8 mouse cellular contexts compared by ENCODE assay signal in the genomic region with DNA sequence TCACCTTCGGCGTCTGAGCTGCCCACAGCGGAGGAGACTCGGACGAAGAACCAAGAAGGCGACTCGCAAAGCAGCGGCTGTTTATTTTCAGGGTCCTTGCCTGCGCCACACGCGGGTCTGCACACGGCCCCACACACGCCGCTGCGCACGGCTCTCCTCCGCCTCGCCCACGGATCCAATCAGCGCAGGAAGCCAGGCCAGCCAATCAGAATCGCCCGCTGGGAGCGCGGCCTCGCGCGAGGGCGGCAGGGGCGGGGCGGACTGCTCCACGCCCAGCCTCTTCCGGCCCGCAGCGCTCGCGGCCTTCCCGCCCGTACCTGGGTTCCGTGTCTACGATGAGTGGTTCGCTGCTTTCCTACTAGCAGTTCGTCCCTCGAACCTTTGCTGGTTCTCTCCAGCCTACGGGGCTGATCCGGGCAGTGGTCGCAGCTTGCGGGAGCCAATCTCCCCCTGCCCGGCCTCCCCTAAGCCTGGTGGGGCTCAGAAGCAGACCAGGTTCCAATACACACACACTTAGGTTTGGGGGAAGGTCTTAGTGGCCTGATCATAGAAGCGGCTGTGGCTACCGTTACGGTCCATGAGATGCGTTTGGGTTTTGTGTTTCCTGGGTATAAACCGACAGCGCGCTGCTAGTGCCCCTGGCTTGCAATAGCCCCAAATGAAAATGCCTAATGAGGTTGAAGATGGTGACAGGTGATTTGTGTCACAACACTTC. TPM values are rescaled to one million over a fixed set of nuclear protein-coding genes. Genes with fewer than 3 reads are reported as not detected.
DNase-seq lines count a peak whose midpoint lies in the region; ATAC-seq lines count a peak whose summit lies in the region.

A gene (minus strand): TSS at position 207 of the 715 bp plus-strand sequence.

- peak; percentile 98 for DNase-seq in MN1 (ENCODE audit: low spot score)
- peak; percentile 96 for DNase-seq in cerebellum, adult 9-10 months
- peak; percentile 91 to 98 for DNase-seq in frontal cortex, adult 2 months (ENCODE audit: extremely low spot score in 1 of 2, low spot score in 1 of 2)
- peak; percentile 99 for DNase-seq in hindbrain, embryonic 11.5 days (ENCODE audit: low spot score)
- DNase-seq in layer of hippocampus, postnatal 10 days (ENCODE audit: low spot score in 2 of 2) = peak; percentile 97 to 98
- peak; percentile 98 for DNase-seq in lung, postnatal 10 days
- DNase-seq in ovary, postnatal 36 days (ENCODE audit: low spot score) = peak; percentile 97
- DNase-seq in thymus, postnatal 25 days = peak; percentile 97

- peak within 1 kb of the TSS; percentile 78 for H3K4me2 ChIP-seq in hindbrain, embryonic 11.5 days (replicated peaks; ENCODE audit: low read depth, low read length)

- peaks cover 3% of the 10 kb centered on the region; the same call in 1 of the 2 replicates for H3K4me1 ChIP-seq in hindbrain, embryonic 11.5 days (replicated peaks; ENCODE audit: control insufficient read depth, insufficient read depth, low read length)

- peak within 1 kb of the TSS; percentile 80 for H3K27ac ChIP-seq in hindbrain, embryonic 11.5 days (ENCODE audit: low read depth, low read length)

- WGBS in hindbrain, embryonic 11.5 days = under 1% methylated on average over 55 of the region's 55 CpGs

- peak; percentile 98 for ATAC-seq in hindbrain, embryonic 11.5 days (ENCODE audit: low FRiP score)

- no peaks in the 10 kb centered on the region for H3K27me3 ChIP-seq in hindbrain, embryonic 11.5 days (ENCODE audit: control insufficient read depth, insufficient read depth, low read length)

- H3K9me3 ChIP-seq in hindbrain, embryonic 11.5 days (ENCODE audit: control insufficient read depth, low read length) = no peaks in the 10 kb centered on the region

- no peaks in the 10 kb centered on the region for H3K36me3 ChIP-seq in hindbrain, embryonic 11.5 days (ENCODE audit: control insufficient read depth, insufficient read depth, low read length)

- H3K4me3 ChIP-seq in hindbrain, embryonic 11.5 days (ENCODE audit: low read depth, low read length) = peak within 1 kb of the TSS; percentile 100

- peak within 1 kb of the TSS; percentile 99 for H3K9ac ChIP-seq in hindbrain, embryonic 11.5 days (ENCODE audit: low read depth, low read length)

RNA-seq across cellular contexts. Expression of the gene that starts here (rescaled TPM):
- polyA plus RNA-seq in frontal cortex, adult 2 months (2012; rRNA removed) = 326 and 335 TPM in 2 replicates
- polyA plus RNA-seq in hindbrain, embryonic 11.5 days (2014; fragmentation: Nextera tagmentation; extraction: Ambion mirVana) = 1,125 and 1,154 TPM in 2 replicates
- total RNA-seq in layer of hippocampus, postnatal 10 days (2021) = 100 to 1,000 TPM; 248 to 265 TPM

Comparison
In these comparisons a context has a peak if more than half of its experiments do, and no peak if none do; other contexts are left out.
1. Peak in every context shown above with its lines: DNase-seq, ATAC-seq, H3K4me3 ChIP-seq and H3K27ac ChIP-seq.